Mouse (Mus musculus) heart, adult 2 months (tissue): ENCODE data around the gene Prss50. TPM values are rescaled to one million over a fixed set of nuclear protein-coding genes. Genes with fewer than 3 reads are reported as not detected.
"Not testable (repeated sequence)": the region's sequence is repeated elsewhere in the genome, so short reads cannot be mapped to it uniquely, and the experiment has no call there.

ENCODE experiments used
- DNase-seq, 2 experiments: peaks; one replicate each; pipeline ENCODE4 v3.0.0; 2021
- H3K27ac ChIP-seq: fragments of 200-600 bp; 2 replicates; pipeline ENCODE4 v1.8.1; 2022
- H3K27me3 ChIP-seq: fragments of 200-500 bp; 2 replicates; pipeline ENCODE4 v1.6.1; 2012; ENCODE audit warnings: mild to moderate bottlenecking, low read length, inconsistent platforms, mixed read lengths; ENCODE audit not compliant: control insufficient read depth, insufficient read depth
- H3K36me3 ChIP-seq: fragments of 200-500 bp; 2 replicates; pipeline ENCODE4 v1.6.1; 2012; ENCODE audit warnings: low read length, inconsistent platforms; ENCODE audit not compliant: control insufficient read depth, insufficient read depth
- H3K4me1 ChIP-seq: fragments of 200-500 bp; 2 replicates; pipeline ENCODE4 v1.6.1; 2011; ENCODE audit warnings: low read length; ENCODE audit not compliant: control insufficient read depth, insufficient read depth
- H3K4me3 ChIP-seq: fragments of 200-600 bp; 2 replicates; pipeline ENCODE4 v1.8.1; 2022
- H3K79me2 ChIP-seq: fragments of 200-500 bp; replicated peaks from 2 replicates; pipeline ENCODE4 v1.6.1; 2012; ENCODE audit warnings: mild to moderate bottlenecking, inconsistent platforms, low read length, moderate library complexity, mixed read lengths; ENCODE audit not compliant: control insufficient read depth, insufficient read depth
- H3K9ac ChIP-seq: fragments of 200-500 bp; 2 replicates; pipeline ENCODE4 v1.6.1; 2012; ENCODE audit warnings: low read depth, mild to moderate bottlenecking, control low read depth, inconsistent platforms, low read length, mixed read lengths
- CTCF ChIP-seq: fragments of 200-600 bp; IDR thresholded peaks from 2 replicates; pipeline ENCODE4 v1.8.1; 2022; ENCODE audit warnings: antibody characterized with exemption, mild to moderate bottlenecking, moderate library complexity
- EP300 ChIP-seq: fragments of 200-500 bp; IDR thresholded peaks from 2 replicates; pipeline ENCODE4 v1.6.1; 2011; ENCODE audit warnings: low read depth, low read length, control low read depth; ENCODE audit not compliant: insufficient read depth
- POLR2A ChIP-seq: fragments of 200-500 bp; IDR thresholded peaks from 2 replicates; pipeline ENCODE4 v1.6.1; 2011; ENCODE audit warnings: mild to moderate bottlenecking, low read depth, low read length, control low read depth; ENCODE audit not compliant: insufficient read depth
- WGBS: fragments of 180-500 bp; shearing (Covaris S2); methylation state at CpG from one replicate; pipeline ENCODE4 v1.1.7; 2018; 5-methylcytosine and 5-hydroxymethylcytosine counted together
- intact Hi-C: fragments of 180-260 bp; cut with DNase I; formaldehyde crosslinking; loops from one replicate; pipeline ENCODE4 v1.15.1; 2025
- long read RNA-seq: library from polyadenylated mRNA; stranded (forward); transcript quantifications from one replicate; pipeline ENCODE4 v2.0.0, GENCODE M21; 2021
- polyA plus RNA-seq: library from polyadenylated mRNA; depleted of rRNA; stranded (reverse); fragments of >200 nt; gene quantifications from 2 replicates; pipeline ENCODE4 v1.2.3, GENCODE M21; 2012; rRNA removed
- total RNA-seq, 2 experiments: library from RNA; stranded (reverse); gene quantifications; 2 replicates each; pipeline ENCODE4 v1.2.3; 2021

Gene Prss50
- total RNA-seq = not detected
- polyA plus RNA-seq = not detected in 2 replicates
- long read RNA-seq = 0 reads

- TF ChIP-seq POLR2A = no peak
- peak; percentile 52 for TF ChIP-seq CTCF
- no peak for TF ChIP-seq EP300
- no peaks in the 10 kb centered on the region for H3K36me3 ChIP-seq
- no peaks in the 10 kb centered on the region for H3K79me2 ChIP-seq
- no peak within 1 kb of the TSS for H3K27ac ChIP-seq
- no peaks in the 10 kb centered on the region; the same call in 1 of the 2 replicates for H3K4me1 ChIP-seq
- peaks cover 3% of the 10 kb centered on the region; the same call in 1 of the 2 replicates for H3K27me3 ChIP-seq
- intact Hi-C loops = no loop called here
- no peak for DNase-seq
- WGBS = 26% methylated on average over 43 of the region's 50 CpGs
- H3K4me3 ChIP-seq = no peak within 1 kb of the TSS
- no peak within 1 kb of the TSS for H3K9ac ChIP-seq
These were observed at the start of gene Prss50 for GRCm38 (mm10) chr9:110857781-110858472. Gene Prss50 (plus strand): TSS chr9:110857967.

GRCm38 (mm10) chr9:110810051-110810450 is 47.7 kb upstream of the Prss50 start:
- Histone ChIP-seq H3K27me3 (no peaks in the 10 kb centered on the region), H3K4me1 (no peaks in the 10 kb centered on the region), H3K79me2 (no peaks in the 10 kb centered on the region), H3K36me3 (no peaks in the 10 kb centered on the region), H3K9ac (no peak overlapping the region), H3K27ac (no peak overlapping the region), H3K4me3 (no peak overlapping the region)
- intact Hi-C loops = no loop called here
- WGBS = 79% methylated on average over 4 of the region's 4 CpGs
- DNase-seq = no peak
- TF ChIP-seq CTCF (no peak), EP300 (no peak), POLR2A (no peak)

GRCm38 (mm10) chr9:110813789-110814188 is 44.0 kb upstream of the Prss50 start, which contains the start of gene Prss44:
Gene Prss44 (plus strand): TSS chr9:110813994.
- no peaks in the 10 kb centered on the region for H3K4me1 ChIP-seq
- no peaks in the 10 kb centered on the region for H3K79me2 ChIP-seq
- WGBS = 58% methylated on average over 18 of the region's 18 CpGs
- H3K36me3 ChIP-seq = no peaks in the 10 kb centered on the region
- DNase-seq = no peak
- H3K4me3 ChIP-seq = no peak within 1 kb of the TSS
- H3K9ac ChIP-seq = no peak within 1 kb of the TSS
- H3K27me3 ChIP-seq = no peaks in the 10 kb centered on the region
- intact Hi-C loops = no loop called here
- H3K27ac ChIP-seq = no peak within 1 kb of the TSS
- TF ChIP-seq CTCF (no peak), POLR2A (no peak), EP300 (no peak)

- H3K79me2 ChIP-seq, H3K4me3 ChIP-seq, H3K27me3 ChIP-seq, H3K9ac ChIP-seq, DNase-seq, H3K4me1 ChIP-seq, intact Hi-C loops, H3K36me3 ChIP-seq, H3K27ac ChIP-seq: not testable (repeated sequence)
These were observed 37.2 kb upstream of the Prss50 start for GRCm38 (mm10) chr9:110820546-110820945.

- no peaks in the 10 kb centered on the region for H3K79me2 ChIP-seq
- no peaks in the 10 kb centered on the region; the same call in 1 of the 2 replicates for H3K4me1 ChIP-seq
- no peaks in the 10 kb centered on the region for H3K36me3 ChIP-seq
- WGBS = 81% methylated on average over 7 of the region's 7 CpGs
- no peak overlapping the region for H3K9ac ChIP-seq
- no peak overlapping the region for H3K4me3 ChIP-seq
- TF ChIP-seq CTCF (no peak), POLR2A (no peak), EP300 (no peak)
- no peak for DNase-seq
- intact Hi-C loops = no loop called here
- no peaks in the 10 kb centered on the region for H3K27me3 ChIP-seq
- H3K27ac ChIP-seq = no peak overlapping the region
These were observed 36.3 kb upstream of the Prss50 start for GRCm38 (mm10) chr9:110821436-110821835.

GRCm38 (mm10) chr9:110825426-110825825 is 32.3 kb upstream of the Prss50 start:
- Histone ChIP-seq H3K79me2 (no peaks in the 10 kb centered on the region), H3K36me3 (no peaks in the 10 kb centered on the region), H3K9ac (no peak overlapping the region), H3K4me3 (no peak overlapping the region), H3K27ac (no peak overlapping the region), H3K27me3 (no peaks in the 10 kb centered on the region), H3K4me1 (no peaks in the 10 kb centered on the region; the same call in 1 of the 2 replicates)
- WGBS = 62% methylated on average over 4 of the region's 4 CpGs
- intact Hi-C loops = no loop called here
- DNase-seq = no peak
- TF ChIP-seq EP300 (no peak), POLR2A (no peak), CTCF (no peak)
